Mouse (Mus musculus) limb, embryonic 14.5 days (tissue): ENCODE results near the gene Gm29776. TPM values are rescaled to one million over a fixed set of nuclear protein-coding genes. Genes with fewer than 3 reads are reported as not detected.

Experiments
- ATAC-seq: fragments of 200-750 bp; cut with Nextera tagmentation; 2 replicates; pipeline ENCODE4 v1.8.0; 2017; ENCODE audit warnings: low read depth, moderate number of reproducible peaks, moderate TSS enrichment; ENCODE audit not compliant: low FRiP score
- DNase-seq: peaks from one replicate; pipeline ENCODE4 v3.0.0-alpha.2; 2015; ENCODE audit warnings: low spot score
- H3K27ac ChIP-seq: fragments of 300-500 bp; sonication (generic); replicated peaks from 2 replicates; pipeline ENCODE4 v1.5.1; 2014; ENCODE audit warnings: low read depth, mild to moderate bottlenecking, low read length, moderate library complexity, mixed read lengths
- H3K27me3 ChIP-seq: fragments of 300-500 bp; sonication (generic); 2 replicates; pipeline ENCODE4 v1.6.1; 2014; ENCODE audit warnings: low read length, mixed read lengths; ENCODE audit not compliant: control insufficient read depth, insufficient read depth
- H3K36me3 ChIP-seq: fragments of 300-500 bp; sonication (generic); 2 replicates; pipeline ENCODE4 v1.6.1; 2014; ENCODE audit warnings: mild to moderate bottlenecking, low read length, moderate library complexity, mixed read lengths; ENCODE audit not compliant: control insufficient read depth, insufficient read depth
- H3K4me1 ChIP-seq: fragments of 300-500 bp; sonication (generic); 2 replicates; pipeline ENCODE4 v1.6.1; 2014; ENCODE audit warnings: antibody characterized with exemption, low read length, mixed read lengths; ENCODE audit not compliant: control insufficient read depth, insufficient read depth
- H3K4me2 ChIP-seq: fragments of 300-500 bp; sonication (generic); replicated peaks from 2 replicates; pipeline ENCODE4 v1.6.1; 2014; ENCODE audit warnings: low read depth, mild to moderate bottlenecking, low read length, moderate library complexity; ENCODE audit not compliant: severe bottlenecking
- H3K4me3 ChIP-seq: fragments of 300-500 bp; sonication (generic); replicated peaks from 2 replicates; pipeline ENCODE4 v1.5.1; 2014; ENCODE audit warnings: low read length
- H3K9ac ChIP-seq: fragments of 300-500 bp; sonication (generic); 2 replicates; pipeline ENCODE4 v1.6.1; 2014; ENCODE audit warnings: mild to moderate bottlenecking, low read depth, low read length, moderate library complexity; ENCODE audit not compliant: severe bottlenecking
- H3K9me3 ChIP-seq: fragments of 300-500 bp; sonication (generic); 2 replicates; pipeline ENCODE4 v1.6.1; 2016; ENCODE audit warnings: low read length; ENCODE audit not compliant: control insufficient read depth
- POLR2A ChIP-seq: fragments of 200-500 bp; IDR thresholded peaks from 2 replicates; pipeline ENCODE4 v1.8.0; 2012; ENCODE audit warnings: inconsistent platforms, mild to moderate bottlenecking, moderate library complexity, borderline replicate concordance; ENCODE audit not compliant: insufficient read depth, insufficient read length; ENCODE audit errors: extremely low read depth
- WGBS: fragments of 180-500 bp; shearing (Covaris S2); extraction: QIAGEN DNeasy Blood & Tissue Kit; methylation state at CpG from one replicate; pipeline ENCODE4 v1.1.7; 2014; 5-methylcytosine and 5-hydroxymethylcytosine counted together
- microRNA-seq: library from miRNA; unstranded; fragments of <30 nt; microRNA quantifications from one replicate; pipeline ENCODE4, GENCODE M21; 2016
- polyA plus RNA-seq, 2 experiments: library from polyadenylated mRNA; depleted of rRNA in 1 of 2; stranded (reverse) in 1 of 2; unstranded in 1 of 2; fragments of >200 nt; fragmentation: Nextera tagmentation in 1 of 2; extraction: Ambion mirVana in 1 of 2; gene quantifications; 2 replicates each; pipeline versions ENCODE4 v1.2.1 to v1.2.3; 2012 to 2014

Gm29776 gene
- polyA plus RNA-seq, 2 experiments: 0.06 to 0.21 TPM

DNA sequence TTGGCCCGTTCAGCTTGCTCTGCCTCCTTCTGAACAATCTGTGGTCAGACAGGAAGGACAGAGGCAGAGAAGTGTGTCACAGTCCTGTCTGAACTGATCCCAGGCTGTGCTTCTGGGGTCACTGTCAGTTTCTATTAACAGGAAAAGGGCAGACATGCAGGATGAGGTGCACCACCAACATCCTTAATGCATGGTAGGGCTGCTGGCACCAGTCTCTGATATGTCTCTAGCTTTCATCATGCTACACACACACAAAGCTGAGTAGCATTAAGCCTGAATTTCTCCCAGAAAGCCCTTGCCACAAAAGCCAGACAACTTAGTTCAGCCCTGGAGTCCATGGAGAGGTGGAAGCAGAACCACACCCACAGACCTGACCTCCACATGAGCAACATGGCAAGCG is 55.6 kb downstream of the Gm29776 start:
- WGBS: 95% methylated on average over 2 of the region's 2 CpGs
- ATAC-seq (no peak), DNase-seq (no peak)

More for the DNA sequence above, 55.6 kb downstream of the Gm29776 start:
- H3K27me3 ChIP-seq: no peaks in the 10 kb centered on the region
- no peak overlapping the region for H3K4me2 ChIP-seq
- no peak overlapping the region for H3K27ac ChIP-seq
- TF ChIP-seq POLR2A: no peak
- H3K9ac ChIP-seq: no peak overlapping the region
- H3K36me3 ChIP-seq: peaks cover 66% of the 10 kb centered on the region
- peaks cover 10% of the 10 kb centered on the region for H3K4me1 ChIP-seq
- H3K9me3 ChIP-seq: no peaks in the 10 kb centered on the region
- no peak overlapping the region for H3K4me3 ChIP-seq

Small RNA genes within 50 kb of the gene (microRNA-seq; reads per million reads assigned to microRNA genes)
- gene Mir6948: not detected

Other genes starting within 250 kb of the Gm29776 start
- gene Lrp10, start 234.7 kb downstream of the Gm29776 start, polyA plus RNA-seq (2012; rRNA removed): 45.7 and 55.7 TPM in 2 replicates
- gene Lrp10, start 234.7 kb downstream of the Gm29776 start, polyA plus RNA-seq (2014; fragmentation: Nextera tagmentation; extraction: Ambion mirVana): 40.7 and 40.9 TPM in 2 replicates
- gene Rem2, start 222.7 kb downstream of the Gm29776 start, polyA plus RNA-seq (2012; rRNA removed): 1.7 TPM in 2 replicates
- 1.4 and 2.1 TPM in 2 replicates for gene Rem2, start 222.7 kb downstream of the Gm29776 start, polyA plus RNA-seq (2014; fragmentation: Nextera tagmentation; extraction: Ambion mirVana)
- gene Prmt5, start 181.3 kb downstream of the Gm29776 start, polyA plus RNA-seq (2012; rRNA removed): 72.7 and 77.0 TPM in 2 replicates
- 68.5 and 74.3 TPM in 2 replicates for gene Prmt5, start 181.3 kb downstream of the Gm29776 start, polyA plus RNA-seq (2014; fragmentation: Nextera tagmentation; extraction: Ambion mirVana)
- 33.8 and 39.4 TPM in 2 replicates for gene Haus4, start 144.2 kb downstream of the Gm29776 start, polyA plus RNA-seq (2012; rRNA removed)
- 45.1 and 46.8 TPM in 2 replicates for gene Haus4, start 144.2 kb downstream of the Gm29776 start, polyA plus RNA-seq (2014; fragmentation: Nextera tagmentation; extraction: Ambion mirVana)
- 61.4 and 66.1 TPM in 2 replicates for gene Ajuba, start 121.3 kb downstream of the Gm29776 start, polyA plus RNA-seq (2012; rRNA removed)
- 18.1 and 24.2 TPM in 2 replicates for gene Ajuba, start 121.3 kb downstream of the Gm29776 start, polyA plus RNA-seq (2014; fragmentation: Nextera tagmentation; extraction: Ambion mirVana)
- gene 4931414P19Rik, start 92.8 kb downstream of the Gm29776 start, polyA plus RNA-seq (2012; rRNA removed): 13.5 and 14.0 TPM in 2 replicates
- gene 4931414P19Rik, start 92.8 kb downstream of the Gm29776 start, polyA plus RNA-seq (2014; fragmentation: Nextera tagmentation; extraction: Ambion mirVana): 4.4 and 7.3 TPM in 2 replicates
- gene Psmb5, start 80.8 kb downstream of the Gm29776 start, polyA plus RNA-seq (2012; rRNA removed): 196 and 235 TPM in 2 replicates
- gene Psmb5, start 80.8 kb downstream of the Gm29776 start, polyA plus RNA-seq (2014; fragmentation: Nextera tagmentation; extraction: Ambion mirVana): 357 and 375 TPM in 2 replicates
- gene Psmb11, start 77.4 kb downstream of the Gm29776 start, polyA plus RNA-seq (2012; rRNA removed): 0.01 and 0.09 TPM in 2 replicates
- gene Psmb11, start 77.4 kb downstream of the Gm29776 start, polyA plus RNA-seq (2014; fragmentation: Nextera tagmentation; extraction: Ambion mirVana): not detected in 2 replicates
- not detected in 2 replicates for gene Gm17606, start 57.9 kb downstream of the Gm29776 start, polyA plus RNA-seq (2012; rRNA removed)
- gene Gm17606, start 57.9 kb downstream of the Gm29776 start, polyA plus RNA-seq (2014; fragmentation: Nextera tagmentation; extraction: Ambion mirVana): not detected in 2 replicates
- 50.0 and 74.9 TPM in 2 replicates for gene Cdh24, start 57.5 kb downstream of the Gm29776 start, polyA plus RNA-seq (2012; rRNA removed)
- 5.7 and 6.4 TPM in 2 replicates for gene Cdh24, start 57.5 kb downstream of the Gm29776 start, polyA plus RNA-seq (2014; fragmentation: Nextera tagmentation; extraction: Ambion mirVana)
- 75.3 and 82.3 TPM in 2 replicates for gene 1700123O20Rik, start 12.6 kb downstream of the Gm29776 start, polyA plus RNA-seq (2012; rRNA removed)
- gene 1700123O20Rik, start 12.6 kb downstream of the Gm29776 start, polyA plus RNA-seq (2014; fragmentation: Nextera tagmentation; extraction: Ambion mirVana): 86.9 and 90.2 TPM in 2 replicates
- 280 and 297 TPM in 2 replicates for gene Acin1, start 11.9 kb downstream of the Gm29776 start, polyA plus RNA-seq (2012; rRNA removed)
- 99.4 and 118 TPM in 2 replicates for gene Acin1, start 11.9 kb downstream of the Gm29776 start, polyA plus RNA-seq (2014; fragmentation: Nextera tagmentation; extraction: Ambion mirVana)
- gene Cebpe, start 13.3 kb upstream of the Gm29776 start, polyA plus RNA-seq (2012; rRNA removed): 0.23 and 0.36 TPM in 2 replicates
- 0.17 and 0.30 TPM in 2 replicates for gene Cebpe, start 13.3 kb upstream of the Gm29776 start, polyA plus RNA-seq (2014; fragmentation: Nextera tagmentation; extraction: Ambion mirVana)
- gene Slc7a8, start 83.1 kb upstream of the Gm29776 start, polyA plus RNA-seq (2012; rRNA removed): 5.8 and 6.9 TPM in 2 replicates
- gene Slc7a8, start 83.1 kb upstream of the Gm29776 start, polyA plus RNA-seq (2014; fragmentation: Nextera tagmentation; extraction: Ambion mirVana): 4.5 and 4.7 TPM in 2 replicates
- not detected in 2 replicates for gene Rnf212b, start 115.3 kb upstream of the Gm29776 start, polyA plus RNA-seq (2012; rRNA removed)
- gene Rnf212b, start 115.3 kb upstream of the Gm29776 start, polyA plus RNA-seq (2014; fragmentation: Nextera tagmentation; extraction: Ambion mirVana): not detected in 2 replicates
- gene Homez, start 172.1 kb upstream of the Gm29776 start, polyA plus RNA-seq (2012; rRNA removed): 5.9 and 6.3 TPM in 2 replicates
- gene Homez, start 172.1 kb upstream of the Gm29776 start, polyA plus RNA-seq (2014; fragmentation: Nextera tagmentation; extraction: Ambion mirVana): 9.0 and 9.2 TPM in 2 replicates
- gene Ppp1r3e, start 178.7 kb upstream of the Gm29776 start, polyA plus RNA-seq (2012; rRNA removed): 7.0 and 8.0 TPM in 2 replicates
- 0.86 and 1.4 TPM in 2 replicates for gene Ppp1r3e, start 178.7 kb upstream of the Gm29776 start, polyA plus RNA-seq (2014; fragmentation: Nextera tagmentation; extraction: Ambion mirVana)
- gene Bcl2l2, start 184.5 kb upstream of the Gm29776 start, polyA plus RNA-seq (2012; rRNA removed): 44.4 and 46.6 TPM in 2 replicates
- gene Bcl2l2, start 184.5 kb upstream of the Gm29776 start, polyA plus RNA-seq (2014; fragmentation: Nextera tagmentation; extraction: Ambion mirVana): 5.4 and 5.5 TPM in 2 replicates
- gene Gm20521, start 184.6 kb upstream of the Gm29776 start, polyA plus RNA-seq (2012; rRNA removed): 0.16 and 1.7 TPM in 2 replicates
- 0.19 TPM in 1 of 2 replicates, not detected in the other for gene Gm20521, start 184.6 kb upstream of the Gm29776 start, polyA plus RNA-seq (2014; fragmentation: Nextera tagmentation; extraction: Ambion mirVana)
- 476 and 495 TPM in 2 replicates for gene Pabpn1, start 193.7 kb upstream of the Gm29776 start, polyA plus RNA-seq (2012; rRNA removed)
- gene Pabpn1, start 193.7 kb upstream of the Gm29776 start, polyA plus RNA-seq (2014; fragmentation: Nextera tagmentation; extraction: Ambion mirVana): 137 and 147 TPM in 2 replicates
- 403 and 594 TPM in 2 replicates for gene Slc22a17, start 214.3 kb upstream of the Gm29776 start, polyA plus RNA-seq (2012; rRNA removed)
- gene Slc22a17, start 214.3 kb upstream of the Gm29776 start, polyA plus RNA-seq (2014; fragmentation: Nextera tagmentation; extraction: Ambion mirVana): 57.9 and 64.3 TPM in 2 replicates
- gene Efs, start 227.3 kb upstream of the Gm29776 start, polyA plus RNA-seq (2012; rRNA removed): 117 and 171 TPM in 2 replicates
- 58.9 and 66.9 TPM in 2 replicates for gene Efs, start 227.3 kb upstream of the Gm29776 start, polyA plus RNA-seq (2014; fragmentation: Nextera tagmentation; extraction: Ambion mirVana)
- 0.31 and 0.77 TPM in 2 replicates for gene Il25, start 233.9 kb upstream of the Gm29776 start, polyA plus RNA-seq (2012; rRNA removed)
- gene Il25, start 233.9 kb upstream of the Gm29776 start, polyA plus RNA-seq (2014; fragmentation: Nextera tagmentation; extraction: Ambion mirVana): 0.19 TPM in 1 of 2 replicates, not detected in the other
- gene Cmtm5, start 237.4 kb upstream of the Gm29776 start, polyA plus RNA-seq (2012; rRNA removed): 22.7 and 35.5 TPM in 2 replicates
- 18.6 and 20.1 TPM in 2 replicates for gene Cmtm5, start 237.4 kb upstream of the Gm29776 start, polyA plus RNA-seq (2014; fragmentation: Nextera tagmentation; extraction: Ambion mirVana)